Mouse (Mus musculus) cerebellum, adult 2 months (tissue): ENCODE data around the gene Wfdc8.

Experiments
- CTCF ChIP-seq: fragments of 200-500 bp; IDR thresholded peaks from 2 replicates; pipeline ENCODE4 v1.5.1; 2011; ENCODE audit warnings: low read depth, mild to moderate bottlenecking, control low read depth, low read length, moderate library complexity, borderline replicate concordance; ENCODE audit not compliant: insufficient read depth
- POLR2A ChIP-seq: fragments of 200-500 bp; IDR thresholded peaks from 2 replicates; pipeline ENCODE4 v1.6.1; 2011; ENCODE audit warnings: low read length, control low read depth, borderline replicate concordance; ENCODE audit not compliant: insufficient read depth

DNA sequence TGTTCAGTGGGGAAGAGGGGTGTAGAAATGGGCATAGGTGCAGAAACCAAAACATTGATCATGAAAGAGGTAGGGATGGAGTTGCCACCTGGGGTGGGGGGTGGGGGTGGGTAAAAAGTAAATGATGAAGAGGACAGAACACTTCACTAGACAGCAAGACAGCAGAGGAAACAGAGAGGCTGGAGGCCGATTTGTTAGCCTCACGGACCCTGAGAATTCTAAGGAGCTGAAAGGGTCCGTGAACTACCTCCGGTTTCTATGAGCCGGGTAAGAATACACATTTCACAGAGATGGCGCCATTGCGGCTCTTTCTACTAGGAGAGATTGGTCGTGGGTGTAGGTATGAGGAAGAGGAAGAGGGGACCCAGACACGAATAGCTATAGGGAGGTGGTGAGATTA is 43.1 kb upstream of the Wfdc8 start, which contains the start of gene Wfdc9:
- TF ChIP-seq CTCF (no peak), POLR2A (no peak)
